Mouse (Mus musculus): Measurements from ENCODE around the gene Mpp3.
A peak's percentile ranks its signal among the peaks of the same experiment; 100 is the strongest.
"Not testable (repeated sequence)": the region's sequence is repeated elsewhere in the genome, so short reads cannot be mapped to it uniquely, and the experiment has no call there.

Mpp3 gene

GRCm38 (mm10) chr11:102010140-102010539 lies 18.1 kb downstream of the Mpp3 start:
- DNase-seq: peak; percentile 77 to 81

DNA sequence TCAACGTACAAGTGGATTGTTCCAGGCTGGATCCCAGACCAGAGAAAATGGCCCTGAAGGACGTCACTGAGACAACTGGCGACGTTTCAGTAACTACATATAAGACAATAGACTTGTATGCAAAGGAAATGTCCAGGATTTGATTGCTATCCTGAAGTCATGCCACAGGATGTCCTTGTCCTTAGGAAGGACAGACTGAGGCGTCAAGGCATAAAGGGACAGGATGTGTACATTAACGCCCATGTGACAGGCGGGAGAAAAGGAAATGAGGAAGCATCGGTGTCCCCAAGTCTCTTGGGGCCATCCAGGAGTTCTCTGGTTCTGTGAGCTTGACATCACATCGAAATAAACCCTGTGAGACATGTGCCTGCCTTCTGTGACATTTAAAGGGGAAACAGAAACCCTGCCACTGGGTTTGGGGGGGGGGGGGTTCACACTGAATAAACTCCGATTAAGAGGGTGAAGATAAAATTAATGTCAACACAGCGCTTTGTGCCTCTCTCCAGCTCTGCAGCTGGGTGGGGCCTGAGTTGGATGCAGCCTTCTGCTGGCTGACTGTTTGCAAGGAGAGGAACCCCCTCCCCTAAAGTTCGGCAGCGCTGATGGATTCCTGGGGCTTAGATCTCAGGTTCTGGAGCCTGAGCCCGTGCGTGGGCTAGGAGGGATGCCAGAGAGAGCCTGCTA lies 19.2 kb downstream of the Mpp3 start:
- no peak for DNase-seq

GRCm38 (mm10) chr11:102008372-102008771 lies 19.9 kb downstream of the Mpp3 start:
- DNase-seq: no peak

GRCm38 (mm10) chr11:102006688-102007087 lies 21.6 kb downstream of the Mpp3 start:
- peak in 1 of 2 experiments; percentile 54 for DNase-seq

- DNase-seq: no peak
Measured at GRCm38 (mm10) chr11:102006271-102006670, 22.0 kb downstream of the Mpp3 start.

- peak in 1 of 2 experiments; percentile 61 for DNase-seq
Measured at GRCm38 (mm10) chr11:102004251-102004650, 24.0 kb downstream of the Mpp3 start.

- DNase-seq: peak in 1 of 2 experiments; percentile 40
Measured at GRCm38 (mm10) chr11:101999466-101999865, 28.8 kb downstream of the Mpp3 start.

DNA sequence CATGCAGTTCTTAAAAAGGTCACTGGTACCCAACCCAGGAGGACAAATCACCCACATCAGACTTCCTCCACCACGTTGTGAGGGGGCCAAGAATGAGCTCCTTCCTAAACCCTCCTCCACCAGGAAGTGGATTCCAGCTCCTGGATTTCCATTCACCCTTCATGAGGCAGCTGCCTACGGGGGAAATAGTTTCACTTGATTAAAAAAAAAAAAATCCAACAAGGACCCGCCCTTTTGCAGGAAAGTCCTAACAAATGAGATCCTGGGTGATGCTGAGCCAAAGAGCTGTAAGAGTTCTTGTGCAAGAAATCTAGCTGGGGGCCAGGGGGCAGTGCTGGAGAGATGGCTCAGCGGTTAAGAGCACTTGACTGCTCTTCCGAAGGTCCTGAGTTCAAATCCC lies 30.0 kb downstream of the Mpp3 start:
- no peak for DNase-seq

DNA sequence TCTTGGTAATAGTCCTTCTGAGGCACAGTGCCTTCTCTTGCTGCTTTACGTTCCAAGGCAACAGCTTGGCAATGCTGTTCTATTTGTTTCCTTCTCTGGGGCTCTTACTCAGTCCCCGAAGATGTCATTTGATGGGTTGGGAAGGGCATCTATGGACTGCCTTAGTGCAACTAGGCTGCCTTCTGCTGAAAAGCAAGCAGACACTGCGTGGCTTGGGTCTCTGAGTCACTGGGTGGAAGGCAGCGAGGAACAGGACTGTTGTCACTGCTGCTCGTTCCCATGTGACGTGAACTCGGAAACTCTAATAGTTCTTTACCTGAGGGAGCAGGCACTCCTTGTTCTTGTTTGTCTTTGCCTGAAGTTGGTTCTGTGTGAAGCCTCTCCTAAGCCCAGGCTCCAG lies 32.3 kb downstream of the Mpp3 start:
- DNase-seq: no peak

DNA sequence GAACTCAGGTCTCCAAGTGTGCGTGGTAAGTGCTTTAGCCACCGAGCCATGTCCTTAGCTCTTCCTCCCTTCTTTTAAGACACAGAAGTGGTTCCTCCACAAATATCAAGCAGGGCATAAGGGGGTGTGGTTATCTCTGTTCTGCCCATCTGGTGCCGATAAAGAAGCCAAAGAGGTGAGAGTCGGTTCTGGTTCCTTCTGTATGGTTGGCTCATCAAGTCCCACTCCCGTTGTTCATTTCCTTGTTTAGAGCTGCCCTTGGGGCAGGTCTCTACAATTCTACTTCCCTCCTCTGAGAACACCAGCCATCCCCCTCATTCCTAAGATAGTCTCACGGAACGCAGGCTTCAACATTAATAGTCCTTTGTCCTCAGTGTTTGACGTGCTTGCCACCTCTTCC lies 34.2 kb downstream of the Mpp3 start:
- peak in 1 of 2 experiments; percentile 54 for DNase-seq

DNA sequence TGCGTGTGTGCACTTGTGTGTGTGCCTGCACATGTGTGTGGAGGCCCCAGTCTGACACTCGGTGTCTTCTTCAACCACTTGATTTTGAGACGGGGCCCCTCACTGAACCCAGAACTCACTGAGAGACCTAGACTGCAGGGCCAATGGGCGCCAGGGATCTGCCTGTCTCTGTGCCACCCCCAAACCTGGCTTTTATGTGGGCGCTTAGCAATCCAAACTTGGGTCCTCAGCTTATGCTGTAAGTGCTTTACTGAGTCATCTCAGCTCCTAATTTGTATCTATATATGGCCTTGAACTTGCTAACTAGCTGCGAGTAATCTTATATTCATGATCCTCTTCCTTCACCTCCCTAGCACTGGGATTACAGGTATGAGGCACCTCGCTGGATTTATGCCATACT lies 35.9 kb downstream of the Mpp3 start:
- DNase-seq: no peak

DNA sequence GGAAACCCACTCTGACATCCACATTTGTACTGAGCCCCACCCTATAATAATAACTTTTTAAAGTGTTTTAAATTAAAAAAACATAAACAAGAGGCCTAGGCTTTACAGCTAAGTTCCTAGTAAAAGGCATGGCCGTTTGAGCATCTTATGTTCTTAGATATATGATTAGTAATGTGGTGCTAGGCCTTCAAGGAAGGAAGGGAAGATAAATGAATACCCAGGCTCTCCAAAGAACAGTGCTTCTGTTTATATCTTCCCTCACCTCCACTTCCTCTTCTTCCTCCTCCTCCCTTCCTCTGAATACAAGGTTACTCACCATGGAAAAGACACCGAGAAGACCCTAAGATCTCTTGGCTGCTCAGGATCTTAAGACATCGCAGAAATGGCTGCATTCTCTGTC lies 36.4 kb downstream of the Mpp3 start:
- DNase-seq: no peak

- no peak for DNase-seq
Measured at GRCm38 (mm10) chr11:101990244-101990643, 38.0 kb downstream of the Mpp3 start.

- no peak for DNase-seq
Measured at GRCm38 (mm10) chr11:101986913-101987312, 41.3 kb downstream of the Mpp3 start, which contains the start of gene Dusp3. Gene Dusp3, minus strand, starts transcription at chr11:101987013.

- DNase-seq: peak; percentile 91 to 92
Measured at GRCm38 (mm10) chr11:101985990-101986389, 42.3 kb downstream of the Mpp3 start.

GRCm38 (mm10) chr11:101985450-101985849 lies 42.8 kb downstream of the Mpp3 start:
- not testable (repeated sequence) for DNase-seq

GRCm38 (mm10) chr11:101984054-101985025 lies 43.9 kb downstream of the Mpp3 start, which contains the start of gene Cfap97d1:
Gene Cfap97d1, plus strand, starts transcription at chr11:101984279.
- DNase-seq: peak; percentile 93 to 97

- no peak for DNase-seq
Measured at GRCm38 (mm10) chr11:101983431-101983921, 44.8 kb downstream of the Mpp3 start.

- DNase-seq: no peak
Measured at GRCm38 (mm10) chr11:101982981-101983411, 45.3 kb downstream of the Mpp3 start.

DNA sequence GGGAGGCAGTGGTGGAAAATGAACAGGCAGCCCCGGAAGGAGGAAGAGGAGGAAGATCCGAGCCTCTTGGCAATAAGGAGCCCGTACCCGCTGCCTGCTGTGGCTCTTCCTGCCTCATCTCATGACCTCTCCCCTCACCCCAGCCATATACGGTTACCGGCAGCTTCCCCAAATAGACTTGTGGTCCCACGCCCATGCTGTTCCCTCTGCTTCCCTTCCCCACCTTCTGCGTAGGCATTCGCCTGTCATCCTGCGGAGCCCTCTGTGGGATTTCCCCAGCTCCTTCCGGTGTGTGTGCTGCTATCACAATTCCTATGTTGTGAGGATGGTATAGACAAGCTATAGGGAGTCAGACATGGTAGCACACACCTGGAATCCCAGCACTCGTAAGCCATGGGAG lies 46.4 kb downstream of the Mpp3 start:
- no peak for DNase-seq

DNA sequence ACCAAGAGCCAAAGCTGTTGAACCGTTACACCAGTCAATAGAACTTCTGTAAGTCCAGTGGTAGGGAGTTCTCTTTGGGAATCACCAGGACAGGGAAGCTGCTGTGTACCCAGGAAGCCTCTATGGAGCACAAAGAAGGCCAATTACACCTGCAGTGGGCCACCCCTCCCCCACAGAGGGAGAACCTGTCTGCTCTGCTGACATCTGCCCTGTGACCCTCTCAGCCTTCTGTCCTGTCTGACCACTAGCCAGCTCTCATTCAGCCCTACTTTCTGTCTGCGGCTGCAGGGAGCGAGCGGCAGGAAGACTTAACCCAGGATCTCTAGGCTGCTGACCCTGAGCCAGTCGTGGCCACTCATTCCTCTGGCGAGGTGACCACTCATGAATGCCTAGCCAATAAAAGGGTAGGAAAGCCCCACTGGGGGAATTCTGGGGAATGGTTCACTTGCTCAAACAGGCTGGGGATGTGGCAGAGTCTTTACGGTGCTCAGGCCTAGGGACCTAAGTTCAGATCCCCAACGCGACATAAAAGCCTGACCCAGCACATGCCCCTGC lies 47.6 kb downstream of the Mpp3 start:
- DNase-seq: no peak

- DNase-seq: peak in 1 of 2 experiments; percentile 57
Measured at GRCm38 (mm10) chr11:101979140-101979539, 49.1 kb downstream of the Mpp3 start.

DNA sequence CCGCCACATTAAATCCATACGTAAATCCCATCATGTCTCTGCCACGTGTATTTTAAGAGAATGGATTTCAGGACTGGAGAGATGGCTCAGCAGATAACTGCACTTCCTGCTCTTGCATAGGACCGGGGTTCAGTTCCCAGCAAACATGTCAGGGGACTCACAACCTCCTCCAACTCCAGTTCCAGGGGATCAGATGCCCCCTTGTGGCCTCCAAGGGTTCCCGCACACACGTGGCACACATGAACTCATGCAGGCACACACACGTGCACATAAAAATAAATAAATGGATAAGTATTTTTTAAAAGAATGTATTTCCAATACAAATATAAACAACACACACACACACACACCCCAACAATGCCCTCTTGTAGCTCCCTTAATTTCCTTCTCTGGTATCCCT lies 51.3 kb downstream of the Mpp3 start:
- DNase-seq: no peak

Measured in cerebellum, postnatal 25 days (tissue).